Mouse (Mus musculus) urinary bladder, postnatal 10 days (tissue): ENCODE data around the gene Hoxa3.

Experiments used
- DNase-seq: peaks from one replicate; pipeline ENCODE4 v3.0.0; 2022; ENCODE audit warnings: low spot score

The Hoxa3 gene

GRCm38 (mm10) chr6:52218643-52219215, 5.6 kb upstream of the Hoxa3 start:
- DNase-seq, result no peak

GRCm38 (mm10) chr6:52217895-52218642, 4.9 kb upstream of the Hoxa3 start:
- peak; percentile 8 for DNase-seq

- DNase-seq, result peak; percentile 55
Observed at GRCm38 (mm10) chr6:52217459-52217768, 4.3 kb upstream of the Hoxa3 start.

GRCm38 (mm10) chr6:52216691-52217458, 3.7 kb upstream of the Hoxa3 start:
- DNase-seq, result peak; percentile 8

- peak; percentile 8 for DNase-seq
Observed at GRCm38 (mm10) chr6:52215771-52216535, 2.8 kb upstream of the Hoxa3 start.

- DNase-seq, result no peak
Observed at GRCm38 (mm10) chr6:52215070-52215469, 1.9 kb upstream of the Hoxa3 start.

- DNase-seq, result no peak
Observed at GRCm38 (mm10) chr6:52214271-52214670, 1.1 kb upstream of the Hoxa3 start.

- DNase-seq, result no peak
Observed at GRCm38 (mm10) chr6:52212556-52213118, 499 bp downstream of the Hoxa3 start.

- DNase-seq, result no peak
Observed at GRCm38 (mm10) chr6:52211961-52212360, 1.2 kb downstream of the Hoxa3 start.

GRCm38 (mm10) chr6:52211170-52211935, 1.8 kb downstream of the Hoxa3 start:
- no peak for DNase-seq

GRCm38 (mm10) chr6:52209685-52210046, 3.5 kb downstream of the Hoxa3 start:
- DNase-seq, result no peak

- DNase-seq, result no peak
Observed at GRCm38 (mm10) chr6:52208868-52209684, 4.1 kb downstream of the Hoxa3 start.

- DNase-seq, result no peak
Observed at GRCm38 (mm10) chr6:52208072-52208867, 4.9 kb downstream of the Hoxa3 start, which contains the start of gene Hoxa6. Gene Hoxa6, minus strand, starts transcription at chr6:52208722.

GRCm38 (mm10) chr6:52207684-52207976, 5.5 kb downstream of the Hoxa3 start:
- no peak for DNase-seq

GRCm38 (mm10) chr6:52206882-52207683, 6.1 kb downstream of the Hoxa3 start:
- no peak for DNase-seq

GRCm38 (mm10) chr6:52205638-52206621, 7.2 kb downstream of the Hoxa3 start:
- DNase-seq, result no peak

- DNase-seq, result no peak
Observed at GRCm38 (mm10) chr6:52205221-52205620, 7.9 kb downstream of the Hoxa3 start.
